Mouse (Mus musculus): ENCODE measurements around the gene Gpr183.

Gpr183 gene

DNA sequence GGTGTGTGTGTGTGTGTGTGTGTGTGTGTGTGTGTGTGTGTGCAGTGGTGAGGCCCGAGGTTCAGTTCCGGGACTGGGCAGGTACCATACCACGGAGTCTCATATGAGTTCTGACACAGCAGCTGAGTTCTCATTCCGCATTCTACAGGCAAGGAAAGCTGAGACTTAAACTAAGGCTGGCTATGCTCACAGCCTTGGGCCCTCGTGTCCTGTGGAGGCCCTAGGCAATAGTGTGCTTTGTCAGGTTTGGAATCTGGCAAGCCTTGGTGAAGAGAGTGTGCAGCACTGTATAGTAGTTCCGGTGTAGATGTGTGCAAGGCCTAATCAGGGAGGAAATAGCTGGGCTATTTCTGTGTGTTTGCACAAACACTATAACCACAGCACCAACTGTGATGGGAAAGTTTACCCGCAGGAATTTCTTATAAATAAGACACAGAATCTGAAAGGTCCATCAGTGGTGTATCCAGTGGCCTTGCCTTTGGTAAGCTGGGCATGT, 61.6 kb downstream of the Gpr183 start:
- DNase-seq (ENCODE audit: low read depth, low spot score) = no peak

Measured in mesoderm, embryonic 11.5 days (tissue).